Mouse (Mus musculus) liver, postnatal 0 days (tissue): ENCODE results near the gene Mettl26. TPM values are rescaled to one million over a fixed set of nuclear protein-coding genes. Genes with fewer than 3 reads are reported as not detected.
A peak's percentile ranks its signal among the peaks of the same experiment; 100 is the strongest.
"Not testable (repeated sequence)": the region's sequence is repeated elsewhere in the genome, so short reads cannot be mapped to it uniquely, and the experiment has no call there.

Source experiments
- ATAC-seq: fragments of 200-750 bp; cut with Nextera tagmentation; 2 replicates; pipeline ENCODE4 v1.8.0; 2017; ENCODE audit warnings: mild to moderate bottlenecking, moderate library complexity
- DNase-seq: peaks from one replicate; pipeline ENCODE4 v3.0.0-alpha.2; 2016
- H3K27ac ChIP-seq: fragments of 300-500 bp; sonication (generic); 2 replicates; pipeline ENCODE4 v1.5.1; 2014; ENCODE audit warnings: antibody characterized with exemption, moderate library complexity, mild to moderate bottlenecking, low read depth
- H3K27me3 ChIP-seq: fragments of 300-500 bp; sonication (generic); 2 replicates; pipeline ENCODE4 v1.6.1; 2014; ENCODE audit warnings: low read length, control low read depth, mixed read lengths; ENCODE audit not compliant: insufficient read depth
- H3K36me3 ChIP-seq: fragments of 300-500 bp; sonication (generic); replicated peaks from 2 replicates; pipeline ENCODE4 v1.6.1; 2014; ENCODE audit warnings: mild to moderate bottlenecking, control low read depth, low read length, moderate library complexity, mixed read lengths; ENCODE audit not compliant: insufficient read depth
- H3K4me1 ChIP-seq: fragments of 300-500 bp; sonication (generic); 2 replicates; pipeline ENCODE4 v1.6.1; 2014; ENCODE audit warnings: antibody characterized with exemption, mild to moderate bottlenecking, control low read depth; ENCODE audit not compliant: insufficient read depth
- H3K4me2 ChIP-seq: fragments of 300-500 bp; sonication (generic); 2 replicates; pipeline ENCODE4 v1.6.1; 2014; ENCODE audit warnings: low read depth, mild to moderate bottlenecking, low read length, moderate library complexity, mixed read lengths
- H3K4me3 ChIP-seq: fragments of 300-500 bp; sonication (generic); 2 replicates; pipeline ENCODE4 v1.5.1; 2014; ENCODE audit warnings: low read depth, low read length
- H3K9ac ChIP-seq: fragments of 300-500 bp; sonication (generic); replicated peaks from 2 replicates; pipeline ENCODE4 v1.6.1; 2014; ENCODE audit warnings: mild to moderate bottlenecking, moderate library complexity
- H3K9me3 ChIP-seq: fragments of 300-500 bp; sonication (generic); 2 replicates; pipeline ENCODE4 v1.6.1; 2016; ENCODE audit warnings: mild to moderate bottlenecking, control low read depth, low read length, mixed read lengths
- CTCF ChIP-seq: sonication (generic); IDR thresholded peaks from 2 replicates; pipeline ENCODE4 v1.5.1; 2016; ENCODE audit warnings: antibody characterized with exemption, low read depth
- EP300 ChIP-seq: IDR thresholded peaks from 2 replicates; pipeline ENCODE4 v1.6.1; 2016; ENCODE audit warnings: antibody characterized with exemption, low read depth, mild to moderate bottlenecking
- WGBS: fragments of 180-500 bp; shearing (Covaris S2); extraction: QIAGEN DNeasy Blood & Tissue Kit; methylation state at CpG from one replicate; pipeline ENCODE4 v1.1.7; 2014; ENCODE audit not compliant: insufficient replicate concordance; 5-methylcytosine and 5-hydroxymethylcytosine counted together
- polyA plus RNA-seq: library from polyadenylated mRNA; unstranded; fragments of >200 nt; fragmentation: Nextera tagmentation; extraction: Ambion mirVana; gene quantifications from 2 replicates; pipeline ENCODE4 v1.2.1, GENCODE M21; 2015

Mettl26 gene
- polyA plus RNA-seq, 1 experiment from 2014 or later: 72.5 TPM

GRCm38 (mm10) chr17:25867509-25867835 is 7.4 kb upstream of the Mettl26 start:
- no peak for DNase-seq
- H3K27ac ChIP-seq: peak overlapping the region; percentile 90
- H3K9me3 ChIP-seq: no peaks in the 10 kb centered on the region
- no peak for TF ChIP-seq EP300
- no peak for TF ChIP-seq CTCF
- no peaks in the 10 kb centered on the region for H3K27me3 ChIP-seq
- 6% methylated on average over 7 of the region's 7 CpGs for WGBS
- H3K36me3 ChIP-seq: peaks cover 4% of the 10 kb centered on the region; the same call in 1 of the 2 replicates
- H3K4me3 ChIP-seq: peak overlapping the region; percentile 76
- peak overlapping the region; percentile 83 for H3K9ac ChIP-seq
- peak; percentile 17 for ATAC-seq
- peaks cover 23% of the 10 kb centered on the region for H3K4me1 ChIP-seq
- peak overlapping the region; percentile 96 for H3K4me2 ChIP-seq

- Histone ChIP-seq H3K27ac (peak overlapping the region; percentile 90), H3K9me3 (no peaks in the 10 kb centered on the region), H3K4me2 (peak overlapping the region; percentile 96), H3K9ac (peak overlapping the region; percentile 83), H3K27me3 (no peaks in the 10 kb centered on the region), H3K4me1 (peaks cover 23% of the 10 kb centered on the region), H3K4me3 (peak overlapping the region; percentile 76), H3K36me3 (peaks cover 4% of the 10 kb centered on the region; the same call in 1 of the 2 replicates)
- peak; percentile 61 for DNase-seq
- WGBS: under 1% methylated on average over 41 of the region's 42 CpGs
- TF ChIP-seq EP300 (no peak), CTCF (no peak)
- peak; percentile 64 for ATAC-seq
Observed at GRCm38 (mm10) chr17:25867836-25868600, 6.9 kb upstream of the Mettl26 start.

GRCm38 (mm10) chr17:25868601-25869191 is 6.2 kb upstream of the Mettl26 start, which contains the start of gene Mcrip2:
Gene Mcrip2 (minus strand): TSS chr17:25868764.
- Histone ChIP-seq H3K36me3 (peaks cover 4% of the 10 kb centered on the region; the same call in 1 of the 2 replicates), H3K27me3 (no peaks in the 10 kb centered on the region), H3K4me1 (peaks cover 23% of the 10 kb centered on the region), H3K4me2 (peak within 1 kb of the TSS; percentile 96), H3K4me3 (peak within 1 kb of the TSS; percentile 76), H3K9me3 (no peaks in the 10 kb centered on the region), H3K9ac (peak within 1 kb of the TSS; percentile 83), H3K27ac (peak within 1 kb of the TSS; percentile 90)
- DNase-seq (peak; percentile 79), ATAC-seq (peak; percentile 80)
- WGBS: under 1% methylated on average over 24 of the region's 24 CpGs
- no peak; the same call in 1 of the 2 replicates for TF ChIP-seq CTCF
- no peak for TF ChIP-seq EP300

- WGBS: 84% methylated on average over 8 of the region's 8 CpGs
- Histone ChIP-seq H3K4me2 (no peak overlapping the region), H3K27me3 (no peaks in the 10 kb centered on the region), H3K27ac (no peak overlapping the region), H3K9me3 (no peaks in the 10 kb centered on the region), H3K36me3 (no peaks in the 10 kb centered on the region), H3K4me3 (no peak overlapping the region), H3K9ac (no peak overlapping the region), H3K4me1 (peaks cover 30% of the 10 kb centered on the region)
- no peak for TF ChIP-seq CTCF
- TF ChIP-seq EP300: no peak
- ATAC-seq (no peak), DNase-seq (no peak)
Observed at GRCm38 (mm10) chr17:25869498-25869897, 5.4 kb upstream of the Mettl26 start.

DNA sequence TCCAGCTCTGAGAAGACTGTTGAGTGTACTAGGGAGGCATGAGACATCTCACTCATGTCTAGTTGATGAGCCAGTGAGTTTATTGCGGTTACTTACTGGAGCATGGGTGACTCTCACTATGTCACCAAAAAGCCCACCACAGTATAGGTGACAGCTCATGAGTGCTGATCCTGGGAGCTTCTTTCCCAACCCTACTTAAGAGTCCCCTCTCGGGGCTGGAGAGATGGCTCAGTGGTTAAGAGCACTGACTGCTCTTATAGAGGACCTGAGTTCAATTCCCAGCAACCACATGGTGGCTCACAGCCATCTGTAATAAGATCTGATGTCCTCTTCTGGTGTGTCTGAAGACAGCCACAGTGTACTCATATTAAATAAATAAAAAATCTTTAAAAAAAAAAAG is 4.9 kb upstream of the Mettl26 start:
- no peaks in the 10 kb centered on the region for H3K27me3 ChIP-seq
- 84% methylated on average over 2 of the region's 2 CpGs for WGBS
- no peak overlapping the region for H3K4me2 ChIP-seq
- peaks cover 31% of the 10 kb centered on the region for H3K4me1 ChIP-seq
- H3K9ac ChIP-seq: no peak overlapping the region
- H3K9me3 ChIP-seq: no peaks in the 10 kb centered on the region
- no peak overlapping the region for H3K4me3 ChIP-seq
- no peak overlapping the region for H3K27ac ChIP-seq
- no peaks in the 10 kb centered on the region for H3K36me3 ChIP-seq
- TF ChIP-seq EP300 (no peak), CTCF (no peak)
- ATAC-seq (no peak), DNase-seq (no peak)

- H3K4me3 ChIP-seq, H3K9ac ChIP-seq, ATAC-seq, H3K36me3 ChIP-seq, H3K27ac ChIP-seq, DNase-seq, H3K4me2 ChIP-seq, H3K27me3 ChIP-seq, H3K9me3 ChIP-seq: not testable (repeated sequence)
- H3K4me1 ChIP-seq: peaks cover 34% of the 10 kb centered on the region
Observed at GRCm38 (mm10) chr17:25871566-25871965, 3.3 kb upstream of the Mettl26 start.
